Mouse (Mus musculus) lung, adult 2 months (tissue): Measurements from ENCODE around the gene Lhfpl3.

ENCODE experiments used
- CTCF ChIP-seq: fragments of 200-500 bp; IDR thresholded peaks from 2 replicates; pipeline ENCODE4 v1.5.1; 2011; ENCODE audit warnings: mild to moderate bottlenecking, low read length, control low read depth; ENCODE audit not compliant: insufficient read depth
- POLR2A ChIP-seq: fragments of 200-500 bp; IDR thresholded peaks from 2 replicates; pipeline ENCODE4 v1.6.1; 2011; ENCODE audit warnings: low read depth, mild to moderate bottlenecking, control low read depth, low read length, borderline replicate concordance; ENCODE audit errors: extremely low read depth

DNA sequence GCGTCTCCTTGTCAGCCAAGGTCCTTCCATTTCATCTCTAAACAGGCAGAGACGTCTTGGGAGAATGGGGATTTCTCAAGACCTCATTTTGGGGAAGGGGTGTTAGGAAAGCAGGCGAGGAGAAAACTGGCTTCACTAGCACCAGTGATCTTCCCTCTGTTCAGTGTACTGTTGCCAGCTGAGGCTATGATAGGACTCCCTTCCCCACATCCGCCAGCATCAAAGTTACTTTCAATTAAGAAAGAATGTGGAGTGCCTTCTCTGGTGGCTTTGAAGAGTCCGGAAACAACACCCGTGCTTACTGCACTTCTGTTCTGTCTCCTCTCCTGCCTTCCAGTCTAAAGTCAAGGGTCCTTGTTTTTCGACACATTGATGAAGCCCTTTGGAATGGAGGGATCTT is 1.4 kb downstream of the Lhfpl3 start:
- no peak for TF ChIP-seq CTCF
- TF ChIP-seq POLR2A = no peak
